Mouse (Mus musculus): ENCODE measurements around the gene Klf7.
"Not testable (repeated sequence)": the region's sequence is repeated elsewhere in the genome, so short reads cannot be mapped to it uniquely, and the experiment has no call there.

The Klf7 gene

GRCm38 (mm10) chr1:64121559-64122465, at the start of gene Klf7:
Gene Klf7, minus strand, starts transcription at chr1:64122282.
- DNase-seq (ENCODE audit: low spot score) = peak; percentile 98

DNA sequence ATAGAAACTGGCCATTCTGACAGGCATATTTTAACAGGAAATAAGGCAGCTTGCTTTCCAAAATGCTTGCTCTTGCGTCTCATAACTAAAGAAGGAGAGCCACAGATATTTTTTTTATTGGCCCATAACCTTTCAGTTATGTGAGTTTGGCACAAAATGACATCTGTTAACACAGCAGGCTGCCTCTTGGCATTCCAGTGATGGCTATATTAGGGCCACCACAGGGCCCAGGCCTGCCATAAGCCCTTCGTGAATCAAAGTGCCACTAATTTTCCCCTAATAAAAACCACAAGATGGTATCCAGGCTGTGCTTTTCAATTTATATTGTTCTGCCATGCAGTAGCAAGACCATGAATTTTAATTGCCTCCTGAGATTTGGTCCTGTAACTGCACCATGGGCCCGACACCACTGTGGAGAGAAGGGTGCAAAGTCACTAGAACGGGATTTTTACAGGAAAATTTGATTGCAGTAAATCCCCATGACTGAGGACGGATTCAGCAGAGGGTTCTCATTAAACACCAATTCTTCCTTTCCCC, 42.5 kb upstream of the Klf7 start:
- DNase-seq (ENCODE audit: low spot score) = no peak

DNA sequence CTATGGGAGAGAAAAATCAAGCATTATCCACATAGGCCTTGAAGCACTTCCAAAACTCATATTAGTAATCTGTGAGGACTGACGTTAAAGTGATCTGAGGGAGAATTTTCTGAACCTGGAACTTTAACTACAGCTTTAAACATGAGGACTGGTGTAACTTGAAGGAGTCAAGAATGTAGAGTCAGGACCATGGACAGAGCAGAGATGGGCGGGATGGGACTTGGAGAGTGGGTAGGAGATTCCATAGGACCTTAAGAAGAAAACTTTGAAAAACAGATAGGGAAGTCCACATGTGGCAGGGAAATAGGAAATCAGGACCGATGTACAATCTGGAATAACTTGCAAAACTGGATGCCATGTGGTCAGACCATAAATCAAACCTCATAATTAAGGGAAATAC, 36.7 kb upstream of the Klf7 start:
- DNase-seq (ENCODE audit: low spot score) = no peak

GRCm38 (mm10) chr1:64149185-64149584, 27.1 kb upstream of the Klf7 start:
- no peak for DNase-seq (ENCODE audit: low spot score)

DNA sequence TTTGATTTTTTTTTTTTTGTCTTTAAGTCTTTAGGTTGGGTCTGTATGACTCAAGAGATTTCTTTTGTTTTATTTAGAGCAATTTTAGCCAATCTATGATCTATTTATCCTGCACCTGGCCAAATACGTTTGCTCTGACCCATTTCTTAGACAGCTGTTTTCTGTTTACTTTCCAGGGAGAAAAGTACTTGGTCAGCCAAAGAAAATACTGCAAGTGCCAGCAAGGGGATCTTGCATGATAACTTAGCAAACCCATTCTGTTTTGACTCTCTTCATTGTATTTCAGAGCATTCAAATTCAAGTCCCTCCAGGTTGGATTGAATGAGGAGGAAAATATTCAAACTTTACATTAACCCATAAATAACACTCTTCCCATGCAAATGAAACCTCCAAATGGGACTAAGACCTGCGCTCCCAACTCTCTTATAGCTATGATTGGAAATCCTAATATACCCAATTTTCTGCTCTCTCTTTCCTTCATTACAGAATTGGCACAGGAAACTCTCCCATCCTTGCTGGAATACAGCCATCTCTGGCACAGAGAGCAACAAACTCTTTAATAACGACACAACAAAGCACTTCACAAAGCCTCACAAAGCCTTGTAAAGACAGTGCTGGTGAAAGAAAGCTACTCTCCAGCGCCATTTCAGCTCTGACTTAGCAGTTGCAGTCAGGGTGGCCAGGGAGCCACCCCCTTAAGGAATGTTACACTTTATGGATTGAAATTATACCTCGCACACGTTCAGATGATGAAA, 20.8 kb upstream of the Klf7 start:
- DNase-seq (ENCODE audit: low spot score) = no peak

DNA sequence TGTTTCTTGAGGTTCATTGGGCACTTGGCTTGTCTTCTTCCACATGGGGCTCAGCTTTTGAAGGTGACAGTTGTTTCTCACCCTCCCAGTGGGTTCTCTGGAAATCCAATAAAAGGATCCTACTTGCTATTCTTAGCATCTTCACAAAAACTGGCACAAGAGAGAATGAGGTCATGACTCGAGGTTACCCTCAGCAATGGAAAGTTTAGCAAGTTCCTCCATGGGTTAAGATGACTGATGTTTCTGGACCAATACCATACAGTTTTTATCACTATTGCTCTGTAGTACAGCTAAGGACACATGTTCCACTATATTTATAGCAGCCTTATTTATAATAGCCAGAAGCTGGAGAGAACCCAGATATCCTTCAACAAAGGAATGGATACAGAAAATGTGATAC, 12.4 kb upstream of the Klf7 start:
- DNase-seq (ENCODE audit: low spot score) = no peak

- DNase-seq (ENCODE audit: low spot score) = no peak
Measured at GRCm38 (mm10) chr1:64126822-64127221, 4.7 kb upstream of the Klf7 start.

GRCm38 (mm10) chr1:64122466-64122830, 366 bp upstream of the Klf7 start:
- DNase-seq (ENCODE audit: low spot score) = no peak

- DNase-seq (ENCODE audit: low spot score) = peak; percentile 43
Measured at GRCm38 (mm10) chr1:64120811-64121515, 1.1 kb downstream of the Klf7 start.

DNA sequence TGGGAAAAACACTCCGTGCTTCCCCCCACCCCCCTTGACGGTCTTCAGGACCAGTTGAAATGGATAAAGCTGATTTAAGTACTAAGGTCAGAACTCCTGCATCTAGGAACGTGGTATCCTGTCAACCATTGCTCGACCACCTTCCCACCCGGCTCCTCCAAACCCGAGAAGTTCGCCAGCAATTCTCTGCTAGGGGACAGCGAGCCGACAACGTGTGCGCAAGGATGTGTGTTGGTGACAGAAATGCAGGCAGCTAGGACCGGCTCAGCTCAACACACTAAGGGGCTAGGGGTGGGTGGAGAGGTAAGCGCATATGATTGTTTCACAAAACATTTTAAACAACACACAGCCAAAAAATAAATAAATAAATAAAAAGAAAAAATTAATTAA, 1.7 kb downstream of the Klf7 start:
- DNase-seq (ENCODE audit: low spot score) = no peak

- no peak for DNase-seq (ENCODE audit: low spot score)
Measured at GRCm38 (mm10) chr1:64119851-64120250, 2.2 kb downstream of the Klf7 start.

- DNase-seq (ENCODE audit: low spot score) = peak; percentile 35
Measured at GRCm38 (mm10) chr1:64119358-64119794, 2.7 kb downstream of the Klf7 start.

DNA sequence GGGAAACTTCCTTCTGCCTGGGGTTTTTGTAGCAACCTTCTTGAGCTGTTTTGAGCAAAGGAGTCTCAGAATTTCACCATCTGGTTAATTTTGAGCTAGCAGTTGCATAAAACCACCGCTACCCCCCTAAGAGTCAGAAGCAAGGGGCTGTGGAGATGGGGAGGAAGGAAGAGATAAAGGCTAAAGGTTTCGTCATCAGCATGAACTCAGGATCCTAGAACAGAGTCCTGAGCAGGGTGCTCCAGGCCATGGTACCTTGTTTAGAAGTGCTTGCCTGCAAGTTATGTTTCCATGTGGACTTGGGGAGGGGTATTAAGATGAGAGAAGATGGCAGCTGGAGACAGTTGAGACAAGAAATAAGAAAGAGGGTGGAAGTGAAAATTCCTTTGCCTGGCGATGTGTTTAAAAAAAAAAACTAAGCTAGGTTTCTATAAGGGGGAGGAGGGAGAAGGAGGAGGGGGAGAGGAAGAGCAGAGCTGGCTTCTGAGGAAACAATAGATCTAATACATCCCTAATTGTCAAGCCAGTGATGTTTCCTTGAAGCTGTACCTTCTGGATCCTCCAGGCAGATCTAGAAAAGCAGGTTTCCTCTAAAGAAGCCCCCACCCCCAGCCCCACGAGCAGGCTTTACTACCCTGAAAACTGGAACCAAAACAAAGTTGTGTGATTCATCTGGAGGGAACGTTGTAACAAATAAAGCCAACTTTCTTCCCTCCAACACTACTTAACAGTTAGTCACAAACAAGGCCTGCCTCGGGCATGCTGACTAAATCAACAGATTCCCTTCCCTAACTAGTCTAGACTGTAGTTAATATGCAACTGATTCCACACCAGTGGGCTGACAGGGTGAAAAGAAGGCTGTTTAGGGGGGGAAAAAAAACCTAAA, 3.6 kb downstream of the Klf7 start:
- peak; percentile 16 for DNase-seq (ENCODE audit: low spot score)

DNA sequence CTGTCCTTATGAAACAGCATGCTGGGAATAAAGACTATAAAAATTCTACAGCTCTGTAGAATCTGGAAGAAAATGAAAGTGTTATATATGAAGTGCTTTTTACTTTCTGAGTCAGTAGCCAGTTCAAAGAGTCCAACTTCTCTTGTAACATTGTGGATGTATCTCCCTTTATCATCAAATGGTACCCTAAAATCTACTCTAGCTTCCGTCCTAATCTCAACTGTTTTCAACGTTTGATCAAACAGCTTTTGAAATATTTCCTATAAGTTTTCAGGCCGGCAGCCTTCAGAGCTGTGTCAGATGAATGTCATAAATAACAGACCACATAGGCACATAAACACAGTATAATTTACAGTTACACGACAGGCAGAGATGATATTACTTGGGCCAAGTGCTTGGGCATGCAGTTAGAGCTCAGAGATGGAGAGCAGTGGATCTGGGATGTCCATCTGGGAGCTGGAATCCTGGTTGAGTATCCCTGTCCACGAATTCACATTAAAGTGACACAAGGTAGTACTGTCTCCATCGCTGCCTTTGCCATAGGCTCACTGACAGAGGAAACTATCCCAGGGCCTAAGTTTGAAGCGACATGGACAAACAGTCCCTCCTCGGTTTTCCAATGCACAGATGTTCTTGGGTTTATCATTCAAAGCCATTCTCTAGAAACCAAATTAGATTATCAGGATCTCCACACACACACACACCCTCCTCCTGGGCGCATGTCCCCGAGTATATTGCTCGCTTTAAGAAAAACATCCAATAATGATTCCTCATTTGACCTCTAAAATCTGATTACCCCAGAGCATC, 4.4 kb downstream of the Klf7 start:
- DNase-seq (ENCODE audit: low spot score) = no peak

DNA sequence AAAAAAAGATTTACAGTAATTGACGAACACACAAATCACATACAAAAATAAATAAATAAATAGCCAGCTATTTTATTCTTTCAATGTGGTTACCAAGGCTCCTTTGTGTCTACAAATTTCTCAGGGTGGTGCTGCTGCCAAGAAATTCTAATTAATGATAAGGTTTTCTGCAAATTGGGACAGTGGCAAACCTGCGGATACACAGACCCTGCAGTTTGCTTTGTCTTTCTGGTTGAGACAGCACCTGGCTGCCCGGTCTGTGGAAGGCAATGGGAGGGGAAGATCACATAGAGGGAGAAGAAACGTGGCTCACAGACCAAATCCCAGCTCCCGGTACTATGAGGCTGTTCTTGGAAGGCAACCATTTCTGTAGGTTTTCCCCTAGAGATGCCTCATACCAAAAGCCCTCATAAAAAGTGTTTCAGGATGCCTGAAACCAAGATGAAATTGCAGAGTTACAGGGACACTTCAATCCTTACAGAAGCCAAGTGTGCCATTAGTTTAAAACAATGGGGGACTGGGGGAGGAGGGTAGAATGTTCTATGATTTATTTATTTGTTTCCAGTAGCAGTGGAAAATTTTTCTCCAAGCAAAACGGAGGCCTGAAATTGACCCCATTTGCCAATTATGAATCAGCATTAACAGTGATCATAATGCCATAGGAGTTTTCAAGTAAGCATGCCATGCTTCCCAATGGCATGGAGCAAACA, 5.2 kb downstream of the Klf7 start:
- no peak for DNase-seq (ENCODE audit: low spot score)

DNA sequence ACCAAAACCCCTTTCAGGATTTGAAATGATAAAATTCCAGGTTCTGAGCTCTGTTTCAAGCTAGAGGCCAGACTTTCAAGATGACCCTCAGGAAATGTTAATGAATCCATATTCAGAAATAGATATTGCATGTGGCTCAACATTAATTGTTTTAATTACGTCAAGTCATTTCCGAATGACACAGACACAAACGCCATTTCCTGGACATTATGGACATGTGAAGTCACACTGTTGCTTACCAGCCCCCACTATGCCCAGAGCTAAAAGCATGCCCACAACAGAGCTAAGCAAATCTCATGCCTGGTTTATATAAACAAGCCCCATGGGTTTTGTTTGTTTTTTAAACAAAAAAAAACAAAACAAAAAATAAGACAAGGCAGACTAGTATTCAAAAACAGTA, 7.5 kb downstream of the Klf7 start:
- no peak for DNase-seq (ENCODE audit: low spot score)

DNA sequence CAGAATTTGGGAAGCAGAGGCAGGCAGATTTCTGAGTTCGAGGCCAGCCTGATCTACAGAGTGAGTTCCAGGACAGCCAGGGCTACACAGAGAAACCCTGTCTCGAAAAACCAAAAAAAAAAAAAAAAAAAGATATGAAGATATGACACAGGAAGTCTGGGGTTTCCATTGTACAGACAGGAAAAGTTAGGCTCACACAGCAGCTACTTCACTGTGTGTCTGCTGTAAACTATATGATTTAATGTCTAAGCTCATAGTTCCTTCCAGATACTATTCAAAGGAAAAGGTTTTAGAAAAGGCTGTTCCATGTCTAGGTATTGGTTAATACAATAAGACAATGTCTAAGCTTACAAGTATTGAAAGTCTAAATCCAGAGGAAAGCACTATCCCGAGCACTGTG, 13.4 kb downstream of the Klf7 start:
- not testable (repeated sequence) for DNase-seq (ENCODE audit: low spot score)

DNA sequence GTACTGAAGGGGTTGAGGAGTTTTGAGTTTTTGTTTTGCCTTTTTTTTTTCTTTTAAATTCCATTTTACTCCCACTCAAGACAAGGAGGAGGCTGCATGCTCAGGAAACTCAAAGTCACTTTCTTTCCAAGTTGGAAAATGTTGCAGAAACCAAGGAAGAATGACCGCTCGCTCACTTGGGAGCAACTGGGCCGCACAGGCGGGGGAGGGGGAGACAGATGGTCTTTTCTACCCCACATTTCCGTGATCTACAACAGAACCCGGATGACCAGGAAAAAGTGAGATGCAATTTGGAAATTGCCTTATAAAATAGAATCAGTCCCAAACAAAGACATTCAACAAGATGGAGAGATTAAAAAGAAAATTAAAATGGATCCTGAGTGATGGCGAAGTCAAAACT, 14.6 kb downstream of the Klf7 start:
- DNase-seq (ENCODE audit: low spot score) = no peak

DNA sequence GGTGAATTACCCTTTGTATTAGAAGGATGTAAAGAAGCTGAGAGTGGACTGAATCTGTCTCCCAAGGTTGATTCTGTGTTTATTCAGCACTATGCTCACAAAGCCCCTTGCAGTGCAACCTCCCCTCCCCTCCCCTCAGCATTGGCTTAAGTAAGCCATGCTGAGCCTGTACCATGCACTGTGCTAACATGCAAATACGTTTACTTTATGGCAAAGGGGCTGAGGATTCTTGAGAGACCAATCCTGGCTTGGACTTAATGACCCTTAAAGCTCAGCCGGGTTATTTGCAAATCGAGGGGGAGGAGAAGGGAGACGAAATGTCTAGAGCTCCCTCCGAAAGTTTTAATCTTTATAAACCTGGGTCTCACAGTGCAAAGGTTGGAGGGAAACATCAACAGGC, 16.0 kb downstream of the Klf7 start:
- DNase-seq (ENCODE audit: low spot score) = no peak

GRCm38 (mm10) chr1:64105181-64105646, 16.9 kb downstream of the Klf7 start:
- DNase-seq (ENCODE audit: low spot score) = no peak

Measured in testis, postnatal 14 days (tissue).